Mouse (Mus musculus) cerebellum, postnatal 4 days (tissue): Measurements from ENCODE around the gene Csf2.

Source experiments
- DNase-seq, 2 experiments: peaks; one replicate each; pipeline ENCODE4 v3.0.0; 2022; ENCODE audit warnings: low spot score in 2 of 2, mixed read lengths in 1 of 2

Csf2 gene

DNA sequence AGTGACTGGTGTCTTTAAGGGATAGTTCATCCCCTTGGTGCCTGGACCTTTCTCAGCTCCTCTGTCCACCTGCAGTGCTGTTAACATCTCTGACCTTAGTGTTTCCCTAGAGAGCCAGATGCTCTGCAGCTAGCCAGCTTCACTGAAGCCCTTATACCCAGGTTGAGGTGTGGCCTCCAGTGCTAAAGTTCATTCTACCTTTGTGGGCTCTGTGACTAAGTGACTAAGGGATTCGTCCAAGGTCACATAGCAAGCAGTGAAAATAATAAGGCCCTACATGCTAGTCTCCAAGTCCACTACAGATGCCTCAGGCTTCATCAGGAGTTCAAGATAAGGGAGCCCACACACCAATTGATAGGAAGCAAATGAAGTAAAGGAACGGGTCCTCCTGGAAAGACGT lies 7.0 kb downstream of the Csf2 start:
- no peak for DNase-seq

DNA sequence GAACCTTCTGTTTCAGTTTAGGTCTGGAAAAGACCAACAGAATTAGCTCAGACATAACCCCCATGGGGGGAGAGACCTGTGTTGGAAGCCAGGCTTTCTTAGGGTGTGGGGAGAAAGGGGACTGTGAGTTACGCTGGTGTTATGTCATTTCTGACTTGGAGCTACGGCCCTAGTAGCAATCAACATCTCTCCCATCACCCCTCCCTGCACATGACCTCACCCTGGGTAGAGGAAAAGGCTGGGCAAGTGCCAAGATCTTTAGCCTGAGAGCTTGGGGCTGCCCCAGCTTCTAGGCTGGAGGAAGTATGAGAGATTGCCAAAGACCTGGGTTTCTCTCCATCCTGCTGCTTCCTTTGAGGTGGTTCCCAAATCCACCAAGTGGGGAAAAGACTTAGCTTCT lies 12.5 kb downstream of the Csf2 start:
- DNase-seq = no peak

GRCm38 (mm10) chr11:54227478-54227877 lies 22.0 kb downstream of the Csf2 start:
- no peak for DNase-seq

GRCm38 (mm10) chr11:54224475-54224986 lies 24.9 kb downstream of the Csf2 start:
- no peak for DNase-seq

DNA sequence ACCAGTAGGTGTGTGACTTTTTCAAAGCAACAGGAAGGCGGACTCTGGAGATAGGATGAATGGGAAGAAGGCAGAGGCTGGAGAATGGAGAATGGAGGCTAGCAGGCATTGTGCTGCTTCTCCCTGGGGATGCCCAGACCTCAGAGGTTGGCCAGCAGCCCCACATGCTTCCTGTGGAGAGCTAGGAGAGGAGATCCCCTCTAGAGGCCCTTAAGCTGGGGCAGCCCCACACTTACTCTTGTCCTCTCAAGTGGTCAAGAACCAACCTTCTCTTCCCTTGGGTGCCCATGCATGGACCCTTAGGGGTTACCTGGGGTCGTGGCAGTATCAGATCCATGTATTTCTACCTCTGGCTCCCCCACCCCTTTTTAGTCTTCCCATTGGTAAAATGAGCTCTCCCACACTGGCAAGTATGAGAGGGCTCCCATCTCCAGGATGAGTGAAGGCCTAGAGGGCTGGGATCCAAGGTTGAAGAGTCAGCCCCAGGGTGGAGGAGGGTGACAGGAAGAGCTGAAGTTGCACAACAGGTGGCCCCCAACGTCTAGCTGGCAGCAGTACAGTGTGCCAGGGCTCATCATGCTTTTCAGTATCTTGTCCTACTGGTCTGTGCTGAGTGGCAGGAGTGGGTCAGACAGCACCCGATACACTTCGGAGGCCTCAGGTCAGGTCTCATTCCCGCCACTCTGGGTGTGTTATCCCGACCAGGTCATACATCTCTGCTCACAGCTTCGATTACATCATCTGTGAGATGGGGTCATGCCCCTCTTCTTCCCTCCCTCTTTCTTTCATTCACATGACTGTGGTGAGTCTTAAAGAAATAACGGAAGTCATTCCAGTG lies 25.6 kb downstream of the Csf2 start:
- DNase-seq = no peak

DNA sequence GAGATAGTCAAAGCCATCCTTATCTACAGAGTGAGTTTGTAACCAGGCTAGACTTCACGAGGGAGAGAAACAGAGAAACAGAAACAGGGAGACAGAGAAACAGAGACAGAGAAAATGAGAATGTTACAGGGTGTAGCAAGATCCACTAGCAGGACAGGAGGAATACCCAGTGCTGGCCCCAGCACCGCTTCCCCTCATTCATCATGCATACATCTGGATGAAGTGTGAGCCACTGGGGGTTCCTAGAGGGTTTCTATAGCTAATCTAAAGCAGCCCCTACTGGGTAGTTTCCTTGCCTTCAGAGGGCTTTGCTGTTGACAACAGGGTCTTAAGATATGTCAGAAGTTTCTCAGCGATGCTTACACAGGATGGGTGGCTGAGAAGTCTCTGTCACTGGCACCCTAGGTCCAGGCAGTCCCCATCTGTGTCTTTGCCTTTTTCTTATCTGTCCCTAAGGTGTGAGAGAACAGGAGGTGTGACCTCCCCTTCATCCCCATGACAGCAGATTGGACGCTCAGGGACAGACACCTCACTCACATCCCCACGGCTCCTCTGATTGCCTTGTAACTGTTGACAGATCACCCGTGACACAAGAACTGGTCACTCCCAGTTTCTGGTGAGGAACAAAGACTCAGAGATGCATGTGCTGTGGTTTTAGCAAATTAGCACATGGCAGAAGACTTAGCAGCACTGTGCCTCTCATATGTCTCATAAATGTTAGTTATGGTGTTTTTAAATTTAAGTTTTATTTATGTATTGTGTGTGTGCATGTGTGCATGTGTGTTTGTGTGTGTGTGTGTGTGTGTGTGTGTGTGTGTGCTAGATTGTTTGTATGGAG lies 29.3 kb downstream of the Csf2 start:
- DNase-seq = no peak

GRCm38 (mm10) chr11:54219191-54219590 lies 30.3 kb downstream of the Csf2 start:
- DNase-seq = no peak

- DNase-seq = no peak
These were observed 32.1 kb downstream of the Csf2 start for GRCm38 (mm10) chr11:54217384-54217783.

GRCm38 (mm10) chr11:54216091-54216490 lies 33.4 kb downstream of the Csf2 start:
- no peak for DNase-seq

GRCm38 (mm10) chr11:54214499-54215443 lies 34.7 kb downstream of the Csf2 start:
- no peak for DNase-seq

DNA sequence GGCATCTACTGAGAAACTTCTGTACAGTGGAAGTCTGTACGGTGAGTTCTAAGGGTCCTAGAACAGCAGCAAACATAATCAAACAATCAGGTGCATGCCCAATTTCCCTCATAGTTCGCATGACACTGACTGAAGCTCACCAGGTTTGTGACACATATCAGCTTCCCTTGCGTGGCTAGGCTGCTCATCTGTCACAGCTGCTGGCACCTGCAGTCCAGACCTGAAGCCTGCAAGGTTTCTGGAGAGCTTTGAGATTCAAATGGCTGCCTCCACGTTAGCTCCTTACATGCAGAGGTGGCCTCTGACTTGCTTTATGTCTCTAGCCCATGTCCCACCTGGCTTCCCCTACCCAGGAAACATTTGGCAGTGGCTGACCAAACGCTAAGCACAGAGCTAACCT lies 35.8 kb downstream of the Csf2 start:
- no peak for DNase-seq

GRCm38 (mm10) chr11:54206993-54207392 lies 42.5 kb downstream of the Csf2 start:
- no peak for DNase-seq

DNA sequence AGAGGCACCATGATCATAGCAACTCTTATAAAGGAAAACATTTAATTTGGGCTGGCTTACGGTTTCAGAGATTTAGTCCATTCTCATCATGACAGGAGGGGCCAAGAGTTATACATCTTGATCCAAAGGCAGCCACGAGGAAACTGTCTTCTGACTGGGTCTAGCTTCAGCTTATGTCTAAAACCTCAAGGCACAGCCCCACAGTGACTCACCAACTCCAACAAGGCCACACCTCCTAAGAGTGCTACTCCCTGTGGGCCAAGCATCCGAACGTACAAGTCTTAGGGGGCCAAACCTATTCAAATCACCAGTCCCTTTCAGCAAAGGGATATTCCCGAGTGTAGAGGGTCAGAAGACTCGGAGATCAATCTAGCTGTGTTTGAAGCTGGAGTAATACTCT lies 44.1 kb downstream of the Csf2 start:
- DNase-seq = no peak

- DNase-seq = no peak
These were observed 44.7 kb downstream of the Csf2 start for GRCm38 (mm10) chr11:54204781-54205180.

- DNase-seq = no peak
These were observed 46.3 kb downstream of the Csf2 start for GRCm38 (mm10) chr11:54203162-54203561.

- DNase-seq = no peak
These were observed 47.4 kb downstream of the Csf2 start for GRCm38 (mm10) chr11:54201881-54202685.

DNA sequence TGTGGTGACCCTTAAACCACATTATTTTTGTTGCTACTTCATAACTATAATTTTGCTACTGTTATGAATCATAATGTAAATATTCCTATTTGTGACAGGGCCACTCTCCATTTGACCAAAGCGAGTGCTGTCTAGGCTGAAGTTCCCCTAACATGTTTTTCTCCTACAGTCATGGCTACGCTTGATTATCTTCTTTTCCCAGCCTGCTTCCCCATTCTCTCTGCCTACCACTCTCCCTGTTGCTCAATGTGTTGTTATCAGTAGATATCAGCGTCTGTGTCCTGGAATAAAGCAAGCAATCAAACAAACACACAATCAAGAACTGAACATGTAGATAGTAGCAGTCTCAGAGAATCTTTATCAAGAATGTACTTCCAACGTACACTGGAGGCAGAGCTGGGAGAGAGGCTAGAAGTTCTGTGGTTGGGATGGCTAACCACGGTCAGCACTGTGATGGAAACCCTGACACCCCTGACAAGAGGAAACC lies 48.1 kb downstream of the Csf2 start:
- DNase-seq = no peak
